ENCODE assay signal across 20 mouse cellular contexts in the genomic region with DNA sequence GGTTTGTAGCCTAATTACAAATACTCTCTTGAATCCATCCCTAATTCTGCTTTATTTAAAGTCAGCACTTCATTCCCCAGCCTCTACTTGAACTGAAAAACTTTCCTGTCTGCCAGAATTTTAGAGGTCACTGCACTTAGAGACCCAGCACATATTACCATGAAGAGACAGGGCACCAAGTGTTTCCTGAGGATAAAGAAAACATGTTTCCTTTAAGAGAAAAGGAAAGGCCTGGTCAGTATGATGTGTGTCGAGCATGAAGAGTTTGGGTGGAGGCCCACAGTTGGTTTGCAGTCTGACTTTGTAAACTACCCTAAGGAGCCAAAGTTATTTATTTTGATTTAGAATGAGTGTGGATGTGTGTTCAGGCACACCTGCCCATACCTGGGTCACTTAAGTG. TPM values are rescaled to one million over a fixed set of nuclear protein-coding genes. Genes with fewer than 3 reads are reported as not detected.
"Had no signal": no experiment of that assay in that cellular context is flagged by ENCODE, and none has a peak within 500 bp of the region (broad histone marks: within the 10 kb centered on the region; RNA-seq: fewer than 3 reads in every experiment).

No protein-coding gene starts in this region.

- H3K27ac ChIP-seq: limb, embryonic 15.5 days; midbrain, embryonic 13.5 days; neural tube, embryonic 15.5 days; stomach, postnatal 0 days had no signal

- H3K27me3 ChIP-seq: limb, embryonic 15.5 days; midbrain, embryonic 13.5 days; neural tube, embryonic 15.5 days had no signal

- DNase-seq: kidney, adult 8-10 months; kidney, postnatal 25 days; lung, adult 2 months; lung, postnatal 36 days; thymus, adult 2 months; thymus, postnatal 36 days had no signal

- H3K9ac ChIP-seq: limb, embryonic 15.5 days; midbrain, embryonic 13.5 days; neural tube, embryonic 15.5 days had no signal

- H3K9me3 ChIP-seq: limb, embryonic 15.5 days; midbrain, embryonic 13.5 days; neural tube, embryonic 15.5 days had no signal

- ATAC-seq: inflammation-experienced regulatory T-cells, adult 6 months; intestine, postnatal 0 days; lung, postnatal 0 days; midbrain, embryonic 13.5 days had no signal

- H3K36me3 ChIP-seq: limb, embryonic 15.5 days; midbrain, embryonic 13.5 days had no signal

- H3K4me3 ChIP-seq: limb, embryonic 15.5 days; midbrain, embryonic 13.5 days; neural tube, embryonic 15.5 days had no signal

- H3K4me2 ChIP-seq: limb, embryonic 15.5 days; midbrain, embryonic 13.5 days; neural tube, embryonic 15.5 days had no signal

RNA-seq across cellular contexts. Expression of a gene that starts 12.5 kb away (rescaled TPM):
- total RNA-seq: layer of hippocampus, postnatal 10 days; left cerebral cortex, adult 18-20 months; megakaryocyte progenitor cell, adult 5-6 weeks; midbrain, postnatal 0 days had no signal
- polyA plus RNA-seq: inflammation-experienced regulatory T-cells, adult 6 months; kidney, embryonic 16.5 days; limb, embryonic 11.5 days; limb, embryonic 15.5 days; lung, adult 2 months; lung, postnatal 0 days; midbrain, postnatal 0 days; neural tube, embryonic 11.5 days; neural tube, embryonic 15.5 days; stomach, postnatal 0 days had no signal
